Mouse (Mus musculus): ENCODE data around the gene Sgip1.

DNA sequence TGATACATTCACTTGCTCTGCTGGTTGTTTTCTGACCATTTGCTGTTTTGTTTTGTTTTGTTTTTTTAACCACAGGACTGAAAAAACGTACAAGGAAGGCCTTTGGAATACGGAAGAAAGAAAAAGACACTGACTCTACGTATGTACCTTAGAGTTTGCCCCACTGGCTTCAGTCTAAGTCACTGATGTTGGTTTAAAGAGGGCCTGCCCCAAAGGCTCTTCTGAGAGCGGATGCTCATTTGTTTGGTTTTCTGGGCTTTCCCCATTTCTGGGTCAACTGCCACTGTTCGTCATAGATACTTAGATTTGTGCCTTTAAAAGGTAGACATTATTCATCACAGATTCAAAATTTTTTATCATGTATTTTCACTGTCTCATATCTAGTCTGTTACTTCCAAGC is 111.7 kb downstream of the Sgip1 start:
- TF ChIP-seq GATA1 (IDR thresholded peaks at IDR 0.05; ENCODE audit: low read depth, low read length) (no peak), CTCF (IDR thresholded peaks at IDR 0.05 in 2 of 3, conservative IDR thresholded peaks at IDR 0.05 in 1 of 3; ENCODE audit: control insufficient read depth in 1 of 3, insufficient read depth in 1 of 3, low read depth in 2 of 3, low read length in 3 of 3, poor library complexity in 1 of 3, severe bottlenecking in 1 of 3) (no peak), BHLHE40 (IDR thresholded peaks at IDR 0.05; ENCODE audit: borderline replicate concordance, low read depth, low read length) (no peak)
